Mouse (Mus musculus): ENCODE measurements at regions not wholly inside any gene's neighbourhood (a gene's known extent, or its start where the extent isn't known, plus 50 kb on each side); places are given as distances from the start of the nearest gene placed in this dataset.

DNA sequence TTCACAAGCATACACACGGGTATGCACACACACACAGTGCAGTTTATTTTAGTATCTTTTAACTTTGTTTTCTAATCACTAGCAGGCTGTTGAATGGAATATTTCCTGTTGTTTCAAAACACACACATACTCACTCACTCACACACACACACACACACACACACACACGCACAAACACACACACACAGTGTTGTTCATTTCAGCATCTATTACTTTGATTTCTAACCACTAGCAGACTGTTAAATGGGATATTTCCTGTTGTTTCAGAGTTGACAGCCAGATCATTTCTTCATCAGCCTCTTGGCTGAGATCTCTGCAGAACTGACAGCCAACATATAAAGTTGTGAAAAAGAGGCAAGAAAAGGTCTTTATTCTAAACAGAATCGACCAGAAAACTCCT is 150.9 kb downstream of the Map2k4 start:
- no peak for TF ChIP-seq HCFC1 (IDR thresholded peaks at IDR 0.05; ENCODE audit: borderline replicate concordance, insufficient read depth, low read length)
- no peak for TF ChIP-seq ZNF384 (IDR thresholded peaks at IDR 0.05; ENCODE audit: low read depth, low read length)
- TF ChIP-seq CHD2 (IDR thresholded peaks at IDR 0.05; ENCODE audit: low read depth, low read length) = no peak

Data from ES-E14 (cell line).